Mouse (Mus musculus): ENCODE results near the gene Gjc1. TPM values are rescaled to one million over a fixed set of nuclear protein-coding genes. Genes with fewer than 3 reads are reported as not detected.
A peak's percentile ranks its signal among the peaks of the same experiment; 100 is the strongest.

The Gjc1 gene
- polyA plus RNA-seq, 1 experiment from 2014 or later = 16.1 TPM

- peaks cover 10% of the 10 kb centered on the region for H3K27me3 ChIP-seq (replicated peaks; ENCODE audit: control insufficient read depth, insufficient read depth, low read length)
- peak within 1 kb of the TSS; percentile 93 for H3K4me2 ChIP-seq (replicated peaks; ENCODE audit: low read depth)
- ATAC-seq = peak; percentile 28; the same call in 1 of the 2 replicates
- H3K36me3 ChIP-seq (ENCODE audit: control insufficient read depth, insufficient read depth) = no peaks in the 10 kb centered on the region
- H3K4me3 ChIP-seq (ENCODE audit: low read depth, low read length) = peak within 1 kb of the TSS; percentile 50
- TF ChIP-seq CTCF (IDR thresholded peaks at IDR 0.05; ENCODE audit: low read depth) = no peak
- no peak within 1 kb of the TSS for H3K27ac ChIP-seq (ENCODE audit: low read depth, low read length)
- H3K4me1 ChIP-seq (replicated peaks; ENCODE audit: control insufficient read depth, insufficient read depth, low read length) = no peaks in the 10 kb centered on the region
- WGBS = 3% methylated on average over 66 of the region's 76 CpGs
- H3K9ac ChIP-seq (ENCODE audit: low read depth, low read length) = peak within 1 kb of the TSS; percentile 43
- H3K9me3 ChIP-seq (ENCODE audit: control insufficient read depth) = no peaks in the 10 kb centered on the region
Observed at GRCm38 (mm10) chr11:102761309-102762210, 57.9 kb downstream of the Gjc1 start, which contains the start of gene Adam11. Gene Adam11 (plus strand): TSS chr11:102761439.

GRCm38 (mm10) chr11:102760805-102761308 is 58.6 kb downstream of the Gjc1 start:
- Histone ChIP-seq H3K9ac (ENCODE audit: low read depth, low read length) (no peak overlapping the region; the same call in 1 of the 2 replicates), H3K9me3 (ENCODE audit: control insufficient read depth) (no peaks in the 10 kb centered on the region), H3K27ac (ENCODE audit: low read depth, low read length) (no peak overlapping the region), H3K36me3 (ENCODE audit: control insufficient read depth, insufficient read depth) (no peaks in the 10 kb centered on the region), H3K27me3 (replicated peaks; ENCODE audit: control insufficient read depth, insufficient read depth, low read length) (peaks cover 10% of the 10 kb centered on the region), H3K4me3 (ENCODE audit: low read depth, low read length) (peak overlapping the region; percentile 50), H3K4me2 (replicated peaks; ENCODE audit: low read depth) (peak overlapping the region; percentile 93), H3K4me1 (replicated peaks; ENCODE audit: control insufficient read depth, insufficient read depth, low read length) (no peaks in the 10 kb centered on the region)
- no peak for ATAC-seq
- no peak for TF ChIP-seq CTCF (IDR thresholded peaks at IDR 0.05; ENCODE audit: low read depth)
- WGBS = 37% methylated on average over 6 of the region's 6 CpGs

- Histone ChIP-seq H3K4me2 (replicated peaks; ENCODE audit: low read depth) (no peak overlapping the region), H3K36me3 (ENCODE audit: control insufficient read depth, insufficient read depth) (no peaks in the 10 kb centered on the region), H3K27ac (ENCODE audit: low read depth, low read length) (no peak overlapping the region), H3K4me3 (ENCODE audit: low read depth, low read length) (no peak overlapping the region), H3K9ac (ENCODE audit: low read depth, low read length) (no peak overlapping the region), H3K4me1 (replicated peaks; ENCODE audit: control insufficient read depth, insufficient read depth, low read length) (no peaks in the 10 kb centered on the region), H3K9me3 (ENCODE audit: control insufficient read depth) (no peaks in the 10 kb centered on the region), H3K27me3 (replicated peaks; ENCODE audit: control insufficient read depth, insufficient read depth, low read length) (peaks cover 10% of the 10 kb centered on the region)
- 83% methylated on average over 2 of the region's 2 CpGs for WGBS
- TF ChIP-seq CTCF (IDR thresholded peaks at IDR 0.05; ENCODE audit: low read depth) = no peak
- no peak for ATAC-seq
Observed at GRCm38 (mm10) chr11:102758977-102759376, 60.5 kb downstream of the Gjc1 start.

GRCm38 (mm10) chr11:102755391-102755790 is 64.1 kb downstream of the Gjc1 start:
- H3K9me3 ChIP-seq (ENCODE audit: control insufficient read depth) = no peaks in the 10 kb centered on the region
- no peaks in the 10 kb centered on the region for H3K4me1 ChIP-seq (replicated peaks; ENCODE audit: control insufficient read depth, insufficient read depth, low read length)
- TF ChIP-seq CTCF (IDR thresholded peaks at IDR 0.05; ENCODE audit: low read depth) = no peak
- H3K36me3 ChIP-seq (ENCODE audit: control insufficient read depth, insufficient read depth) = no peaks in the 10 kb centered on the region
- no peak overlapping the region for H3K9ac ChIP-seq (ENCODE audit: low read depth, low read length)
- no peak overlapping the region for H3K27ac ChIP-seq (ENCODE audit: low read depth, low read length)
- WGBS = 77% methylated on average over 7 of the region's 7 CpGs
- no peak overlapping the region for H3K4me3 ChIP-seq (ENCODE audit: low read depth, low read length)
- H3K27me3 ChIP-seq (replicated peaks; ENCODE audit: control insufficient read depth, insufficient read depth, low read length) = no peaks in the 10 kb centered on the region
- no peak overlapping the region for H3K4me2 ChIP-seq (replicated peaks; ENCODE audit: low read depth)
- ATAC-seq = no peak

- no peak for ATAC-seq
- Histone ChIP-seq H3K4me1 (replicated peaks; ENCODE audit: control insufficient read depth, insufficient read depth, low read length) (no peaks in the 10 kb centered on the region), H3K4me2 (replicated peaks; ENCODE audit: low read depth) (peak overlapping the region; percentile 24), H3K27ac (ENCODE audit: low read depth, low read length) (no peak overlapping the region), H3K4me3 (ENCODE audit: low read depth, low read length) (no peak overlapping the region), H3K27me3 (replicated peaks; ENCODE audit: control insufficient read depth, insufficient read depth, low read length) (no peaks in the 10 kb centered on the region), H3K9ac (ENCODE audit: low read depth, low read length) (no peak overlapping the region), H3K36me3 (ENCODE audit: control insufficient read depth, insufficient read depth) (no peaks in the 10 kb centered on the region), H3K9me3 (ENCODE audit: control insufficient read depth) (no peaks in the 10 kb centered on the region)
- WGBS = 32% methylated on average over 4 of the region's 4 CpGs
- no peak for TF ChIP-seq CTCF (IDR thresholded peaks at IDR 0.05; ENCODE audit: low read depth)
Observed at GRCm38 (mm10) chr11:102754416-102754815, 65.1 kb downstream of the Gjc1 start.

GRCm38 (mm10) chr11:102753591-102754324 is 65.7 kb downstream of the Gjc1 start:
- ATAC-seq = no peak
- Histone ChIP-seq H3K27ac (ENCODE audit: low read depth, low read length) (no peak overlapping the region), H3K36me3 (ENCODE audit: control insufficient read depth, insufficient read depth) (no peaks in the 10 kb centered on the region), H3K4me1 (replicated peaks; ENCODE audit: control insufficient read depth, insufficient read depth, low read length) (no peaks in the 10 kb centered on the region), H3K4me3 (ENCODE audit: low read depth, low read length) (no peak overlapping the region), H3K9ac (ENCODE audit: low read depth, low read length) (no peak overlapping the region), H3K9me3 (ENCODE audit: control insufficient read depth) (no peaks in the 10 kb centered on the region), H3K27me3 (replicated peaks; ENCODE audit: control insufficient read depth, insufficient read depth, low read length) (no peaks in the 10 kb centered on the region), H3K4me2 (replicated peaks; ENCODE audit: low read depth) (peak overlapping the region; percentile 24)
- WGBS = 50% methylated on average over 18 of the region's 18 CpGs
- no peak for TF ChIP-seq CTCF (IDR thresholded peaks at IDR 0.05; ENCODE audit: low read depth)
